Mouse (Mus musculus): ENCODE results near the gene Mllt6.

GRCm38 (mm10) chr11:97684766-97685165, 21.6 kb downstream of the Mllt6 start:
- no peak for TF ChIP-seq IRF4 (IDR thresholded peaks at IDR 0.05; ENCODE audit: low read depth, low read length)
- TF ChIP-seq USF1 (IDR thresholded peaks at IDR 0.05; ENCODE audit: low read depth, low read length): no peak
- no peak for TF ChIP-seq POLR2AphosphoS2 (IDR thresholded peaks at IDR 0.05; ENCODE audit: low read depth, low read length)
- no peak for TF ChIP-seq CTCF (conservative IDR thresholded peaks at IDR 0.05 in 1 of 2, IDR thresholded peaks at IDR 0.05 in 1 of 2; ENCODE audit: low read depth in 2 of 2, low read length in 2 of 2)
- TF ChIP-seq POLR2A (IDR thresholded peaks at IDR 0.05; ENCODE audit: low read depth, low read length): 0 out of 2 replicates have a peak, but pooled peaks have one; percentile 11
- no peak for TF ChIP-seq HCFC1 (IDR thresholded peaks at IDR 0.05; ENCODE audit: low read depth, low read length)
- TF ChIP-seq RCOR1 (conservative IDR thresholded peaks at IDR 0.05; ENCODE audit: low read depth, low read length): no peak
- no peak for TF ChIP-seq RAD21 (IDR thresholded peaks at IDR 0.05; ENCODE audit: low read depth, low read length)
- TF ChIP-seq ZKSCAN1 (IDR thresholded peaks at IDR 0.05; ENCODE audit: borderline replicate concordance, low read depth, low read length): no peak
- TF ChIP-seq EP300 (IDR thresholded peaks at IDR 0.05; ENCODE audit: low read length): no peak
- TF ChIP-seq E2F4 (IDR thresholded peaks at IDR 0.05; ENCODE audit: insufficient replicate concordance, low read depth, low read length): no peak
